Mouse (Mus musculus): ENCODE results near the gene Fut9. TPM values are rescaled to one million over a fixed set of nuclear protein-coding genes. Genes with fewer than 3 reads are reported as not detected.

Gene Fut9
- polyA plus RNA-seq, 1 experiment from 2014 or later: 0.09 TPM

- Histone ChIP-seq H3K4me2 (no peak overlapping the region), H3K36me3 (ENCODE audit: control insufficient read depth, insufficient read depth, low read length) (no peaks in the 10 kb centered on the region), H3K4me3 (ENCODE audit: low read depth, low read length) (no peak overlapping the region), H3K27ac (ENCODE audit: low read depth, low read length) (no peak overlapping the region), H3K9ac (ENCODE audit: low read depth, low read length) (no peak overlapping the region), H3K27me3 (ENCODE audit: control insufficient read depth, insufficient read depth, low read length) (no peaks in the 10 kb centered on the region), H3K4me1 (ENCODE audit: control insufficient read depth, insufficient read depth, low read length) (no peaks in the 10 kb centered on the region), H3K9me3 (replicated peaks; ENCODE audit: control insufficient read depth, low read length) (no peaks in the 10 kb centered on the region)
- no peak for ATAC-seq (replicated peaks; ENCODE audit: insufficient number of reproducible peaks, low FRiP score, low TSS enrichment)
- 86% methylated on average over 4 of the region's 4 CpGs for WGBS (ENCODE audit: insufficient replicate concordance)
Measured at GRCm38 (mm10) chr4:25785276-25785675, 14.8 kb downstream of the Fut9 start.

- no peak overlapping the region for H3K27ac ChIP-seq (ENCODE audit: low read depth, low read length)
- H3K27me3 ChIP-seq (ENCODE audit: control insufficient read depth, insufficient read depth, low read length): no peaks in the 10 kb centered on the region
- H3K9ac ChIP-seq (ENCODE audit: low read depth, low read length): no peak overlapping the region
- H3K4me1 ChIP-seq (ENCODE audit: control insufficient read depth, insufficient read depth, low read length): no peaks in the 10 kb centered on the region
- H3K36me3 ChIP-seq (ENCODE audit: control insufficient read depth, insufficient read depth, low read length): no peaks in the 10 kb centered on the region
- no peak overlapping the region for H3K4me2 ChIP-seq
- no peaks in the 10 kb centered on the region for H3K9me3 ChIP-seq (replicated peaks; ENCODE audit: control insufficient read depth, low read length)
- WGBS (ENCODE audit: insufficient replicate concordance): 68% methylated on average over 3 of the region's 3 CpGs
- ATAC-seq (replicated peaks; ENCODE audit: insufficient number of reproducible peaks, low FRiP score, low TSS enrichment): no peak
- H3K4me3 ChIP-seq (ENCODE audit: low read depth, low read length): no peak overlapping the region
Measured at GRCm38 (mm10) chr4:25768657-25769056, 31.4 kb downstream of the Fut9 start.

GRCm38 (mm10) chr4:25763091-25763490 is 37.0 kb downstream of the Fut9 start:
- H3K36me3 ChIP-seq (ENCODE audit: control insufficient read depth, insufficient read depth, low read length): no peaks in the 10 kb centered on the region
- H3K27ac ChIP-seq (ENCODE audit: low read depth, low read length): no peak overlapping the region
- no peak overlapping the region for H3K9ac ChIP-seq (ENCODE audit: low read depth, low read length)
- no peaks in the 10 kb centered on the region for H3K27me3 ChIP-seq (ENCODE audit: control insufficient read depth, insufficient read depth, low read length)
- no peak overlapping the region for H3K4me3 ChIP-seq (ENCODE audit: low read depth, low read length)
- no peak overlapping the region for H3K4me2 ChIP-seq
- no peak for ATAC-seq (replicated peaks; ENCODE audit: insufficient number of reproducible peaks, low FRiP score, low TSS enrichment)
- H3K4me1 ChIP-seq (ENCODE audit: control insufficient read depth, insufficient read depth, low read length): no peaks in the 10 kb centered on the region
- H3K9me3 ChIP-seq (replicated peaks; ENCODE audit: control insufficient read depth, low read length): no peaks in the 10 kb centered on the region

GRCm38 (mm10) chr4:25757909-25758548 is 42.0 kb downstream of the Fut9 start:
- ATAC-seq (replicated peaks; ENCODE audit: insufficient number of reproducible peaks, low FRiP score, low TSS enrichment): no peak
- no peaks in the 10 kb centered on the region for H3K4me1 ChIP-seq (ENCODE audit: control insufficient read depth, insufficient read depth, low read length)
- H3K36me3 ChIP-seq (ENCODE audit: control insufficient read depth, insufficient read depth, low read length): no peaks in the 10 kb centered on the region
- no peak overlapping the region for H3K27ac ChIP-seq (ENCODE audit: low read depth, low read length)
- H3K4me2 ChIP-seq: no peak overlapping the region
- 87% methylated on average over 4 of the region's 5 CpGs for WGBS (ENCODE audit: insufficient replicate concordance)
- H3K9me3 ChIP-seq (replicated peaks; ENCODE audit: control insufficient read depth, low read length): no peaks in the 10 kb centered on the region
- no peak overlapping the region for H3K4me3 ChIP-seq (ENCODE audit: low read depth, low read length)
- no peaks in the 10 kb centered on the region for H3K27me3 ChIP-seq (ENCODE audit: control insufficient read depth, insufficient read depth, low read length)
- no peak overlapping the region for H3K9ac ChIP-seq (ENCODE audit: low read depth, low read length)

- H3K27me3 ChIP-seq (ENCODE audit: control insufficient read depth, insufficient read depth, low read length): no peaks in the 10 kb centered on the region
- H3K4me1 ChIP-seq (ENCODE audit: control insufficient read depth, insufficient read depth, low read length): no peaks in the 10 kb centered on the region
- H3K4me2 ChIP-seq: no peak overlapping the region
- H3K27ac ChIP-seq (ENCODE audit: low read depth, low read length): no peak overlapping the region
- no peak overlapping the region for H3K9ac ChIP-seq (ENCODE audit: low read depth, low read length)
- no peak overlapping the region for H3K4me3 ChIP-seq (ENCODE audit: low read depth, low read length)
- no peaks in the 10 kb centered on the region for H3K9me3 ChIP-seq (replicated peaks; ENCODE audit: control insufficient read depth, low read length)
- no peaks in the 10 kb centered on the region for H3K36me3 ChIP-seq (ENCODE audit: control insufficient read depth, insufficient read depth, low read length)
- ATAC-seq (replicated peaks; ENCODE audit: insufficient number of reproducible peaks, low FRiP score, low TSS enrichment): no peak
- WGBS (ENCODE audit: insufficient replicate concordance): 73% methylated on average over 5 of the region's 5 CpGs
Measured at GRCm38 (mm10) chr4:25741553-25741952, 58.5 kb downstream of the Fut9 start.

- Histone ChIP-seq H3K27me3 (ENCODE audit: control insufficient read depth, insufficient read depth, low read length) (no peaks in the 10 kb centered on the region), H3K36me3 (ENCODE audit: control insufficient read depth, insufficient read depth, low read length) (no peaks in the 10 kb centered on the region), H3K9me3 (replicated peaks; ENCODE audit: control insufficient read depth, low read length) (no peaks in the 10 kb centered on the region), H3K27ac (ENCODE audit: low read depth, low read length) (no peak overlapping the region), H3K4me2 (no peak overlapping the region), H3K4me3 (ENCODE audit: low read depth, low read length) (no peak overlapping the region), H3K9ac (ENCODE audit: low read depth, low read length) (no peak overlapping the region), H3K4me1 (ENCODE audit: control insufficient read depth, insufficient read depth, low read length) (no peaks in the 10 kb centered on the region)
- 65% methylated on average over 4 of the region's 4 CpGs for WGBS (ENCODE audit: insufficient replicate concordance)
- no peak for ATAC-seq (replicated peaks; ENCODE audit: insufficient number of reproducible peaks, low FRiP score, low TSS enrichment)
Measured at GRCm38 (mm10) chr4:25738782-25739181, 61.3 kb downstream of the Fut9 start.

- H3K36me3 ChIP-seq (ENCODE audit: control insufficient read depth, insufficient read depth, low read length): no peaks in the 10 kb centered on the region
- WGBS (ENCODE audit: insufficient replicate concordance): 81% methylated on average over 5 of the region's 5 CpGs
- no peak overlapping the region for H3K27ac ChIP-seq (ENCODE audit: low read depth, low read length)
- ATAC-seq (replicated peaks; ENCODE audit: insufficient number of reproducible peaks, low FRiP score, low TSS enrichment): no peak
- H3K9me3 ChIP-seq (replicated peaks; ENCODE audit: control insufficient read depth, low read length): no peaks in the 10 kb centered on the region
- H3K4me3 ChIP-seq (ENCODE audit: low read depth, low read length): no peak overlapping the region
- no peak overlapping the region for H3K4me2 ChIP-seq
- H3K9ac ChIP-seq (ENCODE audit: low read depth, low read length): no peak overlapping the region
- no peaks in the 10 kb centered on the region for H3K27me3 ChIP-seq (ENCODE audit: control insufficient read depth, insufficient read depth, low read length)
- H3K4me1 ChIP-seq (ENCODE audit: control insufficient read depth, insufficient read depth, low read length): no peaks in the 10 kb centered on the region
Measured at GRCm38 (mm10) chr4:25721576-25721975, 78.5 kb downstream of the Fut9 start.

GRCm38 (mm10) chr4:25713907-25714306 is 86.1 kb downstream of the Fut9 start:
- H3K4me2 ChIP-seq: no peak overlapping the region
- no peaks in the 10 kb centered on the region for H3K4me1 ChIP-seq (ENCODE audit: control insufficient read depth, insufficient read depth, low read length)
- H3K27me3 ChIP-seq (ENCODE audit: control insufficient read depth, insufficient read depth, low read length): no peaks in the 10 kb centered on the region
- no peak for ATAC-seq (replicated peaks; ENCODE audit: insufficient number of reproducible peaks, low FRiP score, low TSS enrichment)
- H3K9me3 ChIP-seq (replicated peaks; ENCODE audit: control insufficient read depth, low read length): no peaks in the 10 kb centered on the region
- no peak overlapping the region for H3K27ac ChIP-seq (ENCODE audit: low read depth, low read length)
- WGBS (ENCODE audit: insufficient replicate concordance): 55% methylated on average over 2 of the region's 2 CpGs
- H3K36me3 ChIP-seq (ENCODE audit: control insufficient read depth, insufficient read depth, low read length): no peaks in the 10 kb centered on the region
- H3K4me3 ChIP-seq (ENCODE audit: low read depth, low read length): no peak overlapping the region
- no peak overlapping the region for H3K9ac ChIP-seq (ENCODE audit: low read depth, low read length)

- ATAC-seq (replicated peaks; ENCODE audit: insufficient number of reproducible peaks, low FRiP score, low TSS enrichment): no peak
Measured at GRCm38 (mm10) chr4:25684976-25685375, 115.1 kb downstream of the Fut9 start.

More at GRCm38 (mm10) chr4:25684976-25685375, 115.1 kb downstream of the Fut9 start:
- Histone ChIP-seq H3K9me3 (replicated peaks; ENCODE audit: control insufficient read depth, low read length) (no peaks in the 10 kb centered on the region), H3K27ac (ENCODE audit: low read depth, low read length) (no peak overlapping the region), H3K27me3 (ENCODE audit: control insufficient read depth, insufficient read depth, low read length) (no peaks in the 10 kb centered on the region), H3K4me1 (ENCODE audit: control insufficient read depth, insufficient read depth, low read length) (no peaks in the 10 kb centered on the region), H3K4me2 (no peak overlapping the region), H3K36me3 (ENCODE audit: control insufficient read depth, insufficient read depth, low read length) (no peaks in the 10 kb centered on the region), H3K9ac (ENCODE audit: low read depth, low read length) (no peak overlapping the region), H3K4me3 (ENCODE audit: low read depth, low read length) (no peak overlapping the region)
- WGBS (ENCODE audit: insufficient replicate concordance): 78% methylated on average over 3 of the region's 3 CpGs

All from heart, embryonic 11.5 days (tissue).